Mouse (Mus musculus): ENCODE measurements around the gene Gmppb. TPM values are rescaled to one million over a fixed set of nuclear protein-coding genes. Genes with fewer than 3 reads are reported as not detected.
"Not testable (repeated sequence)": the region's sequence is repeated elsewhere in the genome, so short reads cannot be mapped to it uniquely, and the experiment has no call there.

Gene Gmppb
- 1 to 10 TPM; 4.3 to 6.2 (median 4.8) TPM for total RNA-seq (2022)

DNA sequence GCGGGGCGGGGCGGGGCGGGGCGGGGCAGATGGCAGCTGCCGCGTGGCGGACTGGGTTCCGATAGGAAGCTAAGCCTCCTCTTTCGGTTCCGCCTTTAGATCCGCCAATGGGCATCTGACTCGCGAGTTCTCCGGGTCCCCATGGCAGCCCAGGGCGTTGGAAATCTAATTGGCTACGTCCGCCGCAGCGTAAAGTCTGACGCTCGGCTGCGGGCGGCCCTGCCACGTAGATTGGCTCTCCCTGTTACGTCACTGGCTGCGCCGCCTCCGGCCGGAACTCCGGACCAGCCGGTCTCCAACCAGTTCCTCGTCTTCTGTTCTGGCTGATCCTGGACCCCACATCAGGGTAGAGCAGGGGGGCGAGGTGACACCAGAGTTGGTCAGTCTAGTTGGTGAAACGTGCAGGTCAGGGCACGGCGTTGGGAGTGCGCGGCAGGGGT is at the start of gene Gmppb:
Gmppb (plus strand) TSS at position 227 of the 440 bp plus-strand sequence.
- peak; percentile 88 to 95 for DNase-seq (ENCODE audit: low spot score in 2 of 2)

GRCm38 (mm10) chr9:108001922-108002770 is 46.9 kb upstream of the Gmppb start, which contains the start of gene Ip6k1:
Ip6k1 (plus strand) TSS chr9:108002501.
- peak; percentile 100 for DNase-seq (ENCODE audit: low spot score in 2 of 2)

DNA sequence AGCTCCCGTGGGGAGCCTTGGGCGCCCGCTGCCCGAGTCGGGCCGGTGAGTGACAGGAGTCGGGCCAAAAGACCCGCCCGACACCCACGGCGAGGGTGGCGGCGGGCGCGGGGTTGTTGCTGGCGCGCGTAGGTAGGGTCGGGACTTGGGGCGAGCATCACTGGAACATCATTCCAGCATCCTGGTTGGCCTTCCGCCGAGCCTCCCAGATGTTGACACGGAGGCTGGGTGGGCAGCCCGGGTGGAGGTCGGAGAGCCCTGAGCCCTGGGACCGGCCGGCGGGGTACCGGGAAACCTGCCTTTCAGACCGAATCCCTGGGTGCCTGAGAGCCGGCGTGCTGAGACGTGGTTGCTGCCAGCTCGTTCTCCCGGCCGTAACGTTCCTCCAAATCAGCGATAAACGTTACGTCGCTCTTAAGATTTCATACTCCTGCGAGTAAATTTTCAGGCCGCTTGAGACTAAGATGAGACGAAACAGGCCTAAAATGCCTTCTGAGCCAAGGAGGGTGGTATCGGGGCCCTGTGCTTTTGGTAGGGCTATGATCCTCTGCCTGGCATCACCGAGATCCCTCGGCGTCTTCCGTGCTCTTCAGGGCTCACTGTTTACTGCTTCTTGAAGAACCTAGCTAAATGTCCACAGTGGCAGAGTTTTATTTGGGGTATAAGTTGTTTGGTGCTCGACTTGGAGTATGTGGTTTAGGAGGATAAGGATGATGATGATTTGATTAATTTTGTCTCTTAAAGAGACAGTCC is 46.1 kb upstream of the Gmppb start:
- no peak for DNase-seq (ENCODE audit: low spot score in 2 of 2)

- no peak for DNase-seq (ENCODE audit: low spot score in 2 of 2)
These were observed 45.5 kb upstream of the Gmppb start for GRCm38 (mm10) chr9:108003531-108003890.

GRCm38 (mm10) chr9:108008041-108008440 is 41.0 kb upstream of the Gmppb start:
- no peak for DNase-seq (ENCODE audit: low spot score in 2 of 2)

DNA sequence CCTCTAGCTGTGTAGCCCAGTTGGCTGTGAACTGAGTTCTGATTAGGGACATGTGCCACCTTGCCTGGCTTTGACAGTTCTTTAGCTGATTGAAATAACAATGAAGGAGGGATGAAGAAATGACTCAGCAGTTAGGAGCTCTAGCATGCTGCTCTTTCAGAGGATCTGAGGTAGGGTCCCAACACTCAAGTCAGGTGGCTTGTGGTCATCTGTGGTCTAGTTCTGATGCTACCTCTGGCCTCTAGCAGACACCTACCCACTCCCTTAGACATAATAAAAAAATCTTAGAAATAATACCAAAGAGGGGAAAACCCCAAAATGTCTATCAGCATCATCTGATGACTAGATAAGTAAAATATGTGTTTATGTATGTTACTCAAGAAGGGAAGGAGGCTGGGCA is 38.7 kb upstream of the Gmppb start:
- no peak for DNase-seq (ENCODE audit: low spot score in 2 of 2)

DNA sequence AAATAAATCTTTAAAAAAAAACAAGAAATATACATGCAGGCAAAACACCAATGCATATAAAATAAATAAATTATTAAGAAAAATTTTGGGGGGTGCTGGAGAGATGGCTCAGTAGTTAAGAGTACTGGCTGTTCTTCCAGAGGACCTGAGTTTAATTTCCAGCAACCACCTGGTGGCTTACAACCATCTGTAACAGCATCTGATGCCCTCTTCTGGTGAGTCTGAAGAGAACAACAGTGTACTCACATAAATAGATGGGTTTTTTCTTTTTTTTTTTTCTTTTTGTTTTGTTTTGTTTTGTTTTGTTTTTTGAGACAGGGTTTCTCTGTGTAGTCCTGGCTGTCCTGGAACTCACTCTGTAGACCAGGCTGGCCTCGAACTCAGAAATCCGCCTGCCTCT is 35.5 kb upstream of the Gmppb start:
- not testable (repeated sequence) for DNase-seq (ENCODE audit: low spot score in 2 of 2)

DNA sequence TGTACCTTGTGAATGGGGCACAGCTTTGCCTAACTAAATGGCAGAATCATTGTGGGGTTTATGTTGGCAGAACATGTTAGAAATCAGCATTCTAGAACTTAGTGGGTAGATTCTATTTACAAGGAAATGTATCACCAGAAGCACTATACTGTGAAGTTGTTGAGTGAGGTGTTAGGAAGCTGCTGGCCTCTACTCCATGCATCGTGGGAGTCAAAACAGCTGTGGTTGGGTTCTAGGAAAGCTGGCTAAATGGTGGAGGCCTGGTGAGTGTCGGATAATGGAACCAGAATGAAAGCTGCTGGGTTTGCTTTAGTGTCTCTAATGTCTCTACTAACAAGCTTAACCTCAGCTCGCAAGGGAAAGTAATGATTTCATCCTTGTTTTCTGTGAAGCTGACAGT is 31.9 kb upstream of the Gmppb start:
- DNase-seq (ENCODE audit: low spot score in 2 of 2), result no peak

- DNase-seq (ENCODE audit: low spot score in 2 of 2), result no peak
These were observed 28.3 kb upstream of the Gmppb start for GRCm38 (mm10) chr9:108020741-108021140.

- no peak for DNase-seq (ENCODE audit: low spot score in 2 of 2)
These were observed 25.8 kb upstream of the Gmppb start for GRCm38 (mm10) chr9:108023216-108023615.

DNA sequence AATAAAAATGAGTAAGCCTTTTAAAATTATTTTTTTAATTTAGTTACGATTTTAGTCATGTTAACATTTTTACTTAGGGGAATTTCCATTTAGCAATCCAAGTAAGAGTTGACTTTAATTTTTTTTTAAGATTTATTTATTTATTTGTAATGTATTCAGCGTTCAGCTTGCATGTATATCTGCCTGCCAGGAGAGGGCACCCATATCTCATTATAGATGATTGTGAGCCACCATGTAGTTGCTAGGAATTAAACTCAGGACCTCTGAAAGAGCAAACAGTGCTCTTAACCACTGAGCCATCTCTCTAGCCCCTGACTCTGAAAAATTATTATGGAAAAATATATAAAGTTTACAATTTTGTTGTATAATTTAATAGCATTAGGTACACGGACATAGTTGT is 22.5 kb upstream of the Gmppb start:
- DNase-seq (ENCODE audit: low spot score in 2 of 2), result no peak

DNA sequence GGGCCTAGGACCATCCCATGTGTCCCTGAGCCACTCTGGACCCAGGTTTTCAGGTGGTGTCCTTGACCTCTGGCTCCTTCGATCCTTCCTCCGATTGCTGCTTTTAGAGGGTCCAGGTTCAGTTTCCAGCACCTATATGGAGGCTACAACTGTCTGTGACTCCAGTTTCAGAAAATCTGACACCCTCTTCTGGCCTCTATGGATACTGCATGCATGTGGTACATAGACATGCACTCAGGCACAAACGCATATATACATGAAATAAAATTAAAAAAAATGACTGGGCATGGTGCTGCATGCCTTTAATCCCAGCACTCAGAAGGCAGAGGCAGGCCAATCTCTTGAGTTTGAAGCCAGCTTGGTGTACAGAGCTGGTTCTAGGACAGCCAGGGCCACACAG is 21.2 kb upstream of the Gmppb start:
- no peak for DNase-seq (ENCODE audit: low spot score in 2 of 2)

GRCm38 (mm10) chr9:108032126-108032525 is 16.9 kb upstream of the Gmppb start:
- DNase-seq (ENCODE audit: low spot score in 2 of 2), result no peak

GRCm38 (mm10) chr9:108035331-108036156 is 13.5 kb upstream of the Gmppb start:
- no peak for DNase-seq (ENCODE audit: low spot score in 2 of 2)

DNA sequence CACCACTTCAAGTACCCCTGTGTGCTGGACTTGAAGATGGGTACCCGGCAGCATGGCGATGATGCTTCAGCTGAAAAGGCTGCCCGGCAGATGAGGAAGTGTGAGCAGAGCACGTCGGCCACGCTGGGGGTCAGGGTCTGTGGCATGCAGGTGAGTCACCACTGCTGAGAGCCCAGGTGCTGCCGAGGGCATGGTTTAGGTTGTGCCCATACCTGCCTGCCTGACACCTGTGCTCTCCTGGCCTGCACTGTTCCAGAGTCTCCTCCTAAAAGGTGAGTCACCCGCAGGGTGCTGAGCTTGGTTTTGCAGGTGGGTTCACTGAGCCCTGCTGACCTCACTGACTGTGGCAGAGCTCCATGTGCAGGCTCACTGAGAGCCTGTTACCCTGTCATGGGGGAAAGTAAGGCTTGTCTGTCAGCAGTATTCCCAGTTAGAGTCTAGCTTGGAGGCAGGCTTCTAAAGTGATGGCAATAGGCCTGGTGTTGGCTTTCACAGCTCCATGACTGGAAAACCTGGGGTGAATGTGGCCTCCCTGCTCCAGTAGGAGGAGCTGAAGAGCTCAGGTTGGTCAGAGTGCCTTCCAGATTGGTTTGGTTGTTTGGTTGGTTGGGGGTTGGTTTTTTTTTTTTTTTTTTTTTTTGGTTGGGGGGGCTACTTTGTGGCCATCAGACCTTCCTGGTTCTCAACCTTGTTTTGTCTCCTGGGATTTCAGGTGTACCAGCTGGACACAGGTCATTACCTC is 4.1 kb upstream of the Gmppb start:
- no peak for DNase-seq (ENCODE audit: low spot score in 2 of 2)

GRCm38 (mm10) chr9:108046582-108046981 is 2.5 kb upstream of the Gmppb start:
- DNase-seq (ENCODE audit: low spot score in 2 of 2), result peak in 1 of 2 experiments; percentile 9

- DNase-seq (ENCODE audit: low spot score in 2 of 2), result peak in 1 of 2 experiments; percentile 3
These were observed 1.2 kb upstream of the Gmppb start for GRCm38 (mm10) chr9:108047601-108048565.

DNA sequence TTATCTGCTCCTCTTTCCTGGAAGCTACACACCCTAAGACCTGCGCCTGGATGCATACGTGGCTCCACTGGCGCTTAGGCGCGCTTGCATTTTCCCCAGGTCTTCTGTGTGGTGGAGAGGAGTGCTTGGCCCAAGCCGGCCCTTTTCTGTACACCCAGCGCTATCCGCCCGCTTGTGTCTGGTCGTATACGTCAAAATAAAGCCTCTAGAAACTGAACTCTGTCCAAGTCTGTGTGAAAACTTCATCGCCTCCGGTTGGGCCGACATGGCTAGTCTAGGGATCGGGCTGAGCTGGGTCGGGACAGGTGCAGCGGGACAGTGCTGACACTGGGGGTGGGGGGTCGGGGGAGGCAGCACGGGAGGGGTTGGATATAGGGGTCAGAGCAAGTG is 481 bp upstream of the Gmppb start:
- DNase-seq (ENCODE audit: low spot score in 2 of 2), result peak in 1 of 2 experiments; percentile 10

DNA sequence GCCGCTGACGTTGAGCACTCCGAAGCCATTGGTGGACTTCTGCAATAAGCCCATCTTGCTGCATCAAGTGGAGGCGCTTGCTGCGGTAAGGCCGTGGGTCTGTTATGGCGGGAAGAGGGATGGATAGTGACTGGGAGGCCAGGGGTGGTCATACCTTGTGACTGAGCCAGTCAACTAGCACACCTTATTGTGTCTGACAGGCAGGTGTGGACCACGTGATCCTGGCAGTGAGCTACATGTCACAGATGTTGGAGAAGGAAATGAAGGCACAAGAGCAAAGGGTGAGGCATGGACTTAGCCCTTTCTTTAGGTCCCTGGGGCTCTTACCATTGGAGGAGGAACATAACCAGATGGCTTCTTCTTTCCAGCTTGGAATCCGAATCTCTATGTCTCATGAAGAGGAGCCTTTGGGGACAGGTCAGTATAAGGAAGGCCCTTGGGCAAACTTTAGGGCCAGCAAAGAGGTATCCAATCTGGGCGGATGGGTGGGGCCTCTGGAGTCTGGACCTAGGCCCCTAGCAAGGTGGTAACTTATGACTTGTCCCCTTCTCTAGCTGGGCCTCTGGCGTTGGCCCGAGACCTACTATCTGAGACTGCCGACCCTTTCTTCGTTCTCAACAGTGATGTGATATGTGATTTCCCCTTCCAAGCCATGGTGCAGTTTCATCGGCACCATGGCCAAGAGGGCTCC is 664 bp downstream of the Gmppb start:
- no peak for DNase-seq (ENCODE audit: low spot score in 2 of 2)

Data from gastrocnemius, adult 8-10 months (tissue).